Mouse (Mus musculus) cerebellum, adult 11 months (tissue): ENCODE measurements around the gene St7.

Experiments used
- DNase-seq: peaks from one replicate; pipeline ENCODE4 v3.0.0; 2022

St7 gene

DNA sequence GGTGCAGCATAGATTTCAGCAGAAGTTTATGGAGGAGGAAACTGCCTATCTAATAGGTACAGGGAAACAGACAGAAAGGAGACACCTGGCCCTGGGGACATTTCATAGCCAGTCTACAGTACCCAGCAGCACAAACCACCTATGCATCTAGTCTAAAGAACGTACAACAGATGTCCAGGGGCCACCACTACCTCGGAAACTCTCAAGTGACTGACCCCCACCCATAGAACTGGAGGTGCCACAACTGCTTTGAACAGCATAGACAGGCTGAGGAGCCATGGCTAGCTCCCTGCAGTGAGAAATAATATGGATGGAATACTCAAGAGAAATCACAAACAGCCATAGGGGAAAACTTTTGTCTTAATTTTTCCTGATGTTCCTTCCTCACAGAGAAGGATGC lies 220.1 kb downstream of the St7 start:
- no peak for DNase-seq

DNA sequence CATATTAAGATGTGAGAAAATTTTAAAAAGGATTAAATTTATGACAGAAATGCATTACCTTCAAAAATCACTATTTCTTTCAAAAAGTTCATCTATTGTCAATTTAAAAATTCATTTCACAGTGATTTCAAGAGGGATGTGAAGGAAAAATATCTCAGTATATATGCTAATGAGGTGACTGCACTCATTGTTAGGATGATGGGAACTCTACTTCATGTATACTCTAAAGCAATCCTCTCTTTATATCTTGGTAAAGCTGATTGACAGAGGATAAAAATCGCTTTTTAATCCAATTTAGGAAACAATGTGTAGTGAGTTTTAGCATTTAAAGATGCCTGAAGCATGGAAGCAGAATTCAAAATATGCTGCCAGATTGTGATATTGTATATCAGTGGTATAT lies 220.6 kb downstream of the St7 start:
- DNase-seq, result no peak

DNA sequence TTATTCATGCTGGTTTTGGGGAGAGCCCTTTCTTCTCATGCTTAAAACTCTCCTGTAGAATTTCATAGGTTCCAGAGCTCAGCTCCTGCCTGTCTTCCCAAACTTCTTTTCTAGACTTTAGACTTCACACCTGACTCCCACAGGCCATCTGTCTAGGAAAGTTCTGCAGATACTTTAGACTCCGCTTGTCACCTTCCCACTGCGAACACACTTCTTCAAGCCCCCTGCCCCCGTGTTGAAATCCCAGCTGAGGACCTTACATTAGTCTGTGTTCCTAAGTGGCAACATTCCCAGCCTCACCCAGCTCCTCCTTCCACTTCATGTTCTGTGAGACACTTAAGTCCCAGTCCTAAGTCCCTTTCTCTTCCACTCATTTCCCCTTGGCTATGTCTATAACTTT lies 221.6 kb downstream of the St7 start:
- DNase-seq, result no peak

DNA sequence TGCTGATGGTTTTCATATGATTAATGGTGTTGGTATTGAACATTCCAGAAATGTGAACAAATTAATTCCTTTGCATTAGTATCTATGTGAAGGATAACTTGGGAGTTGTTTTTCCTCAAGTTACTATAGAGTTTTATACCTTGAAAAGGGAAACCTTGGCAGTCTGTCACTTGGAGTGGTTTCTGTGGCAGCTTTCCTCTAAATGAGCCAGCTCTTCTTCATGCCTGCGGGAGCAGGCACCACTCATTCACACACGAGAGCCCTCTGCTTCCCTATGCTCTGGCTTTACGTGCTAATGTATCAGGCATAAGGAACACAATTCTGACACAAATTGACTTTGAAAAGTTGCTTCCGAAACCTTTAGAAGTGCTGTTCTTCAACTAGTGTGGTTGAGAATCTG lies 224.5 kb downstream of the St7 start:
- no peak for DNase-seq

DNA sequence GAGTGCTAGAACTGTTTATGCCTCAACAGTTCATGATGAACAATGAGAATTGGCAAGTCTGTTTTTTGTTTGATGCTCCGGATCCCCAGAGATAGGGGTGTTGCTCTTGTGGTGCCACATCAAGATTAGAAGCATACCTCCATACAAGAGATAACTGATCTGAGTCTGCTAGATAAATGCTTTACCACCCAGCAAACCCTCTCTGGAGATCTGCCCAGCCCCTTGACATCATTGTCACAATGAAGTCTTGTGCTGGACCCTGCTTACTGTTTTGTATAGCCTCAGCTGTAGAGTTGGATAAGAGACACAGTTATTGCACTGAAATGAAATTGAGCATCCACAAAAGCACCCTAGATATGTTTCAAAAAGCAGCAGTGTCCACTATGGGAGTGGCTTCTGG lies 229.4 kb downstream of the St7 start:
- DNase-seq, result no peak

DNA sequence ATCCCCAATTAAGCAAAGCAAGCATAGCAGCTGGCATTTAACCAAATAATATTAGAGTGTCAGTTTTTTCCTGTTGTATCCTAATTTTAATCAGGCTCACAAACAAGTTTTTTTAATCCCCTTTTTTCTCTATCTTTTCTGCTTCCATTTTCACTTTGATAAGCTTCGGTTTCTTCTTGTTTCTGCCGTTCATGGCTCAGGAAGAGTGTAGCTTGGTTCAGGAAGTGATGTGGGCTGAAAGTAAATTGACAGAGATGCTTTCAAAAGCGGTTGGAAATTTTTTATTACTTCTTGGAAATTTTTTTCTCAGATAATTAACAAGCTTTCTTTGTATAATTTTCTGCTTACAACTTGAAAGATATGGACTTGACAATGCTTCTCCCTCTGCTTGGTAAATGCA lies 230.2 kb downstream of the St7 start:
- DNase-seq, result no peak

DNA sequence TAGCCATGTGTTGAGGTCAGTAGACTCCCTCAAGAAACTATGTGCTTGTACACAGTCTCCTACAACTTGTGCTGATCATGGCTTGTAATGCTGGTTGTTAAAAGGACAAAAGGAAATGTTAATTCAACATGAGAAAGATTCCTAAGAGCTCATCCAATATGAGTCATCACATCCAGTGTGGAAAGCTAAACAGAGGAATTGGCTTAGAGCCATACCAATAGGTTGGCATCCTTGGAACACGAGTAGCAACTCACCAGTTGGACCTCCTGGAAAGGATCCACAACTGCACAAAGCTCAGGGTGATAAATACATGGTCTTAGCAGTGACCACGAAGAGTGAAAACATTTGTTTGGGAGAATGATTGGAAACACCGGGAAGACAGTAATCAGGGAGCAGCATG lies 230.6 kb downstream of the St7 start:
- DNase-seq, result no peak

DNA sequence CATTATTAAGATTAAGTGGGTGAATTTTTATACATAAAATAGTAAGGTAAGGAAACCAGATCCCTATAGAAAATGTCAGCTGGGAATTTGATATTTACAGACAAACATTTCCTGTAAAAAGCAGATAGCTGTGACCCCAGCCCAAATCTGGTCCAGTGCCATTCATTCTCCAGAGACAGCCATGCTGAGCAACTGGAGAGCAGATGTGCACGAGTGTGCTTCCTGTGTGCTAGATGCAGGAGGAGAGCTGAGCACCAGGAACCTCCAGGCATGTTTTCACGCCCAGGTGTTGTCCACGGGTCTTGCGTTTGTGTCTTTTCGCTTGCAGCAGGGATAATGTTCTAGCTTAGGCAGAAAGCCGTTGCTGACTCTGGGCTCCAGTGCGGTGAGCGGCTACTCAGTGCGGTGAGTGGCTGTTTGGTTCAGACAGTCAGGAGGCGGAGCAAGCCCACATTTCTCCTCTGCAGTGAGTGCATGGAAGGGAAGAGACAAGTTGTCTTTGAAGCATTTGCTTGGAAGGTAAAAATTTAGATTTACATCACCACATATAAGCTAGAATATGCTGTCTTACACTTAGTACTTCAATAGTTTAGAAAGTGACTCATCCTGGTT lies 231.3 kb downstream of the St7 start:
- DNase-seq, result no peak

DNA sequence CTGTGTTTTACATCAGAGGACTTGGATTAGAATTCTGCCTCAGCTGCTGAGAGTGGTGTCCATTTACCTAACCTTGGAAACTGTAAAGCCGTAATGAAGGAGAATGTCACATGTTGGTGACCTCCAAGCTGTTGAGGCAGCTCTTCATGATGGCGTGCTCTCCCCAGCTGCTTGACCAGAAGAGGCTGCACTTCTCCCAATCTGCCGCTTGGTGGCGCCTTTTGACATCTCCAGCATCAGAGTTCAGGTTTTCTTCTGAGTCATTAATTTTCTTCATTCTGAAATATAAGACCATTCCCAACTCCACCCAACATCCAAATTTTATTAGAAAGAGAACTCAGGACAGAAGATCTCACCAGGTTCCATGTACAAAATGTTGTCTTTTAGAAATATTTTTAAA lies 232.5 kb downstream of the St7 start:
- DNase-seq, result no peak

DNA sequence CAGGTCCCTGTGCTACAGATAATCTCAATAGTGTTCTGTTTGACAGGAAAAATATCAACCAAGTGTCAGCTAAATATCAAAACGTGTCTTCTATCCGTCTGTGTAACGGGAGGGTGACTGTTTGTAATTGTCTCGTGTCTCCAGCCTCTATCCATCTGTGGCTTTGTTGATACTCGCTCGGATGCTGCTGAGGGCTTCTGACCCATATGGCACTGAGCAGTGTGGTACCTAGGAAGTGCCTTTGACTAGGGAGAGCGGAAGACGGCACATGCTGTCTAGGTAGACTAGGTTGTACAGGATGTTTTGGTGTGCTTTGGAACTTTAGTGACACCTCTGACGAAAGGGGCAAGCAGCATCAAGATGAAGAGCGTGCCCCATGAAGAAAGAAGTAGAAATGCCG lies 235.0 kb downstream of the St7 start:
- no peak for DNase-seq

DNA sequence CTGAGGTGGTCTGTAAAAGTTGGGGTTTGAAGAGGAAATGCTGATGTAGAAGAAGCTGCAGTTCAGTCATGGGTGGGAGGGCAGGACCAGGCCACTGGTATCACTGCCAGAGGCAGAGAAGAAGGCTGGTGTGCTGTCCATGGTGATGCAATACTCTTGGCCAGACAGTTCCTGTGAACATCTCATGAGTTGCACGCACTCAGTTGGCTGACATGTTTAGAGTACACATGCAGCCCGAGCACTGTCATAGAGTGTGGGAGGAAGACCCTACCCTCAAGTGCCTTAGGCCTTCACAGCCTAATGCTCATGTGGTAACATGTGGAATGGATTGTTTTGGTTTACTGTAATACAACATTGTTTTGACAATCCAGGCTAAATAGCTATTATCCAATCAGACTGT lies 238.5 kb downstream of the St7 start:
- no peak for DNase-seq

DNA sequence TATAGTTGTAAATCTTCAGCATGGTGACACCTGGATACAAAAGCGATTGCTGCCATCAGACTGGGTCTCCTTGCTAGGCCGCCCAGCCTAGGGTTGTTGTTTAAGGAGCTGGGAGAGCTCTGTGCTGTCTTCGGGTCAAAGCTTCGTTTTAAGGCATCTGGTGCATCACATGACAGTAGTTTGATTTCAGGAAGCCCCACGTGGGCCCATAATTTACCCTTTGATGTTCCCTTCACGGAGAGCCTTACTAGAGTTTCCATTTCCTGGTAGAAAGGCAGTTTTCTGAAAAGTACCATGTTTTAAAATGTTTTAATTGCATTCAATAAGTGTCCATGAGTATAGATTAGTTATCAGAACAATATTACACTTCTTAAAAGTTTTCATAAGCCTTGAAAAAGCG lies 239.1 kb downstream of the St7 start:
- no peak for DNase-seq

DNA sequence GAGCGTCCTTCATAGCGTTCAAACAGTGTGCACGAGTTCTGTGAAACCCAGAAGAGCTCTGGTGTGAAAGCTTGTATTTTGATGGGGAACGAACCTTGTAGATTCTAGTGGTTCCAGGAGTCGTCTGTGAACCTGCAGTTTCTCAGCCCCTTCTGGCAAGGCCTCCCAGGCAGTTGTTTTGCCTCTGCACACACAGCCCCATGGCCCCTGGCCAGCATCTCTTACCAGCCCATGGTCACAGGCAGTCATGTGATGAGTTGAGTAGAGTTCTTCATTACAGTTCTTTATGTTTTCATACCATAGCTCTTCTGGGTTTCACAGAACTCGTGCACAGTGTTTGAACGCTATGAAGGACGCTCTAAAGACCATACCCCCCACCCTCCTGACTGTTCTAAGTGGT lies 240.1 kb downstream of the St7 start:
- DNase-seq, result no peak

DNA sequence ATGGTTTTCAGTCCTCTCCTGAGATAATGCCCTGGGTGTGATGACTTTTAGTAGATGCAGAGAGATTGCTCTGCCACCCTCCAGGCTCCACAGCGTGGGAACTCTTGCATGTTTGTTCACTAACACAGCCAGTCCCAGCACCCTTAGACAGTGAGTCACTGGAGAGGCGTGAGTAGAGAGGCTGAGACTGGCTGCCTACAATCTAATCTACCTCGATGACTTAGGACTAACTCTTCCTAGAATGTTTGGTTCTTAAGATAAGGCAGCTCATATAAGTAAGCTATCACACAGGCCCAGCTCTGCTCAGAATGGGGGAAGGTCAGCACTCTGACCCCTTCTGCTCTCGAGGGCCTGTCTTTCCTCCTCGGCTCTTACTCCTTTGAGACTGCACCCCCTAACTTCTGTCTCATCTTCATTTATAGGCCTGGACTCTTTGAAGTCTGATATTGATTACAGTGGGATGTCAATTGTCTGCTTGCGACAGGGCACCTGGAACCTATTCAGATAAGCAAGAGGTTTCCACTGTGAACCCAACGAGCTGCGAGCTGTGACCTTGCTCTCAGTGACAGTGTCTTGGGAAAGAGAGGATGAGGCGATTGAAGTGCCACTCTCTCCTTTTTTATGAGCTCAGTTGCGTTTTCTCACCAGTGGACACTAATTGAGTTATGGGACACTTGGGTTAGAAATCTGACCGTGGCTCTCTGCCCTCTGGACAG lies 246.1 kb downstream of the St7 start:
- DNase-seq, result no peak

DNA sequence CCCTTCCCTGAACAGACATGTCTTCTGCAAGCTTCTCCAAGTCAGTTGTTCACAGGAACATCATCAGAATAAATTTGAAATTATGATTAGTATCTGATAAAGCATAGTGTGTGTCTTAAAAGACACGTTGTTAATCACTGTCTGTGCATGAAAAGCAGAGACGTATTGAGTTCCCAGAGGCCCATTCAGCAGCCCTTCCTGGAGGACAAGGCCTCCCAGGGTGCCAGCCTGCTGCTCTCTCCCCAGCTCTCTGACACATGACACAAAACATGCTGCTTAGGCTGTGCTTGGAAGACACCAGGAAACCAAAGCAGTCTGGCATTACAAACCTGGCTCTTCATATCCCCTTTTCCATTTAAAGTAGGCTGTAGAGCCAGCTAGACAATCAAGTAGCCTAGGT lies 249.2 kb downstream of the St7 start:
- DNase-seq, result no peak

DNA sequence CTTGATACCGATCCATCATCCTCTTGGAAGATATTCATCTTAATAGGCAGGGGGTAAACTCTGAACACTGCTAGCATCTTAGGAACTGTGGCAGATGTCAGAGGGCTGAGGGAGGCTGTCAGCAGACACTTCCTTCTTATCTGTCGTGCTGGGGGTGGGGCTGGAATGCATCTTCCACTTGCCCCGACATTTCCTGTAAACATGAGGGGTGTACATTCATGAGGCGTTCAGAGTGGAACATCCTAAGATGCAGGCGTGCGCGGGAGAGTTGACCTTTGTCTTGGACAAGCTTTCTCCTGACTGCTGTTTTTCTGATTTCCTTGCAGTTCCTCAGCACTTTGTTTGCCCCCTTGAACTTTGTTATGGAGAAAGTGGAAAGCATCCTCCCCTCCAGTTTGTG lies 249.6 kb downstream of the St7 start:
- no peak for DNase-seq

DNA sequence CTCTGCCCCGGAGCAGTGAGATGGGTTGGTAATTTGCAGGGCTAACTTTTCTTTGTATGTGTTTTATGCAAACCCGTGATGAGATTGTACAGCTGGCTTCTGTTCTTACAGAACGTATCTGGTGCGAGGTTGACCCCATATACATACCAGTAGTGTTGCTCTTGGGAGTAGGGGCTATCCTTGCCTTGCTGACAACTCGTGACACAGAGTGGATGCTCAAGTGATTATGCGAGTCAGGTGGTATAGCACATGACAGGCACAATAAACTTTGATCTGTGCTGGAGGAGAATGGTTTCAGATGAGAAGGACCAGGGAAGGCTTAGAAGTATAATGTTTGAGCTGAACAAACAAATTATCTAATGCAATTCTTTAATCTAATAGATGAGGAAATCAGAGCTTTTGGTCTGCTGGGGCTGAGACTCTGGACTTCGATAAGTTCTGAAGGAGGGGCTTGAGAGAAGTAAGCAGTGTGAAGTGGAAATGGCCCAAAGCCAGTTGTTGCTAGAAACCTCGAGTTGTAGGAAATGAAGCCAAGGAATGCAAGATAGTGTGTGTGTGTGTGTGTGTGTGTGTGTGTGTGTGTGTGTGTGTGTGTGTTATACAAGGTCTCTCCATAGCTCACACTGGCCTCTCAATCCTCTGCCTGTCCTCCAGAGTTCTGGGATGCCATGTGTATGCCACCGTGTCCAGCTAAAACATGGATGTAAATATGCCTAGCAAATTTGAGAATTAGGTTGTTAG lies 251.3 kb downstream of the St7 start:
- DNase-seq, result no peak

DNA sequence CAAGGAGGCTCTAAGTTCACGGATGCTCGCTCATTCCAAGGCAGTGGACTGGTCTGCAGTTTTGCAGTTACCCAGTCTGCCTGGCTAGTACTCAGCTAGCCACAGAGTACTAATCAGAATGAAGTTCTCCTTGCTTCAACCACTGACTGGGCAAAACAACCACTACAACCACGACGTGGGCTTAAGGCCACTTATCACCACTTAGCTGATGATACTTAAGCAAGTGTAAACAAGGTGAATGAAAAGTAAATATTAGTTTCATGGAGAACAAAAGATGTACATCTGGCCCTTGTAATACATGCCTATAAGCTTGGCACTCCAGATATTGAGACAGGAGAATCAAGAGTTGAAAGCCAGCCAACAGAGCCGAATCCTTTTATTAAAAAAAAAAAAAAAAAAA lies 253.7 kb downstream of the St7 start:
- no peak for DNase-seq

DNA sequence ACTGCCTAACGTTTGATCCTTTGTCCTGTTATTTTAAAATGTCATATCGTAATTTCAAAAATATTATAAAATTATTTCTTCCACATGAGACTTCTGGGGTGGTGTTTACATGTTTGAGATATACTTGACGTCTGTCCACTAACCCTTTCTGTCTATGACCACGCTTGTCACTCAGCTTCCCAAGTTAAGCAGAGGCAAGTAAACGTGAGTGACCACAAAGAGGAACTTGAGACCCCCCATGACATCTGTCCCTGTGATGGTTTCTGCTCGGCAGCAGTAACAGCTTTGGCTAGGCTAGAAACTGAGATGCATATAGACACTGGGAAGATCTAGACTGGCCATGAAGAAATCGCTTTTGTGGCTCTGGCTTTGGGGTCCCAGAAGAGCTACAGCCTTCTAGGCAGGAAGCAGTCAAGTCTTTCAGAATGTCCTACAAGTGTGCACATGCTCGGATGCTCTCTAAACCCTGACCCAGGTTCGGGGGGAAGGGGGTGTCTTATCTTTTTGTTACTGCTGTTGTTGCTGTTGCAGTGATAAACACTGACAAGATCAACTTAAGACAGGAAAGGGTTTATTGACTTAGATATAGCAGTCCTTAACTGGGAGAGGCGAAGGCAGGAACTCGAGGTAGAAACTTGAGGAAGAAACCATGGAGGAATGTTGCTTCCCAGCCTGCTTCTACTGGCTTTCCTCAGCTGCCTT lies 254.5 kb downstream of the St7 start:
- DNase-seq, result no peak

DNA sequence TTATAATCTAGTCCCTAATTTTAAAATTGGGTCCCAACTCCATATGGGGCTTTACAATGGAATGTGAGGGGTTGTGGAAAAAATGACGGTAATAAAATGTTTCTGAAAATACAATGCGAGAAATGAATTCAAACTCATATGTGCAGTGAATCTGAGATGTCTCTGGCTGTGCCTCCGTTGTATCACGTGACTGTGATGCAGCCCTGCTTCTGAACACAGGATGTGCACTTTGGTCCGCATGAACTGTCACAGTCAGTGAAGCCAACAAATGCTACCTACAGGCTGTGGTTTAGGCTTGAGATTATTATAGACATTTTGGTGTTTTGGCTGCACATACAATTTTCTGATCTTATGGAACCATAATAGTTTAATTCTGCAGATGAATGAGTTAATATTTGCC lies 256.4 kb downstream of the St7 start:
- no peak for DNase-seq

DNA sequence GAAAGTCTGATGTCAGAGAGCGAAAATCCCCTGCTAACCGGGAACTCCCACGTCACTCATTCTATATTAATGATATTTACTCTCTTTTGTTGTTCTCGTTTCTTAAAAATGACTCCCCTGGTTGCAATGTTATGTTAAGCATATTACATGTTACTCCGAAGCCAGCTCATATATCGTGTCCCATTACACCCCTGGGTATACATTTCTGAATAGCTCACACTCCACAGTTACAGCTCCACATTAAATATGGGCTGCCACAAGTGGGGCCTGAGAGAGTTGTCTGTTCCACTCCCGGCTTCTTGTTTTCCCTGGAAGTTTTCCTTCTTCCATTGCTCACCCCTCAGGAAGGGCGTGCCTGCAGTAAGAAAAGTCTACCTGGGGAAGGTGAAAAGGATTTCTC lies 259.0 kb downstream of the St7 start:
- no peak for DNase-seq

DNA sequence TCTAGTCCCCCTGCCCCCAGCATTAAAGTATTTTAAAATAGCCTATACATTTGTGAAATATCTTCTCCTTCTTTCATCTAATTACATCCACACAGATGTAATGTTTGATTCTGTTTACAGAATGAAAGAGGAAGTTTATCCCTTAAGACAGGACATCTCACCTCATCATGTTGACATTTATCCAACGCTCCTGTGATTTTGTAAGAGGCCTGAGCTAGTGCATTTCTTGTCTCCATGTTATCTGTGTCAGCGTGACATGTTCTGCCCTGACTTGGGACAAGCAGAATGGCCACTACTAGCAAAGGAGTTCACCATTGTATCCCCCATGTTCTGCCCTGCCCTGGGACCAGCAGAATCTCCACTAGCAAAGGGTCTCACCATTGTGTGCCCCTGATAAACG lies 270.7 kb downstream of the St7 start:
- no peak for DNase-seq

DNA sequence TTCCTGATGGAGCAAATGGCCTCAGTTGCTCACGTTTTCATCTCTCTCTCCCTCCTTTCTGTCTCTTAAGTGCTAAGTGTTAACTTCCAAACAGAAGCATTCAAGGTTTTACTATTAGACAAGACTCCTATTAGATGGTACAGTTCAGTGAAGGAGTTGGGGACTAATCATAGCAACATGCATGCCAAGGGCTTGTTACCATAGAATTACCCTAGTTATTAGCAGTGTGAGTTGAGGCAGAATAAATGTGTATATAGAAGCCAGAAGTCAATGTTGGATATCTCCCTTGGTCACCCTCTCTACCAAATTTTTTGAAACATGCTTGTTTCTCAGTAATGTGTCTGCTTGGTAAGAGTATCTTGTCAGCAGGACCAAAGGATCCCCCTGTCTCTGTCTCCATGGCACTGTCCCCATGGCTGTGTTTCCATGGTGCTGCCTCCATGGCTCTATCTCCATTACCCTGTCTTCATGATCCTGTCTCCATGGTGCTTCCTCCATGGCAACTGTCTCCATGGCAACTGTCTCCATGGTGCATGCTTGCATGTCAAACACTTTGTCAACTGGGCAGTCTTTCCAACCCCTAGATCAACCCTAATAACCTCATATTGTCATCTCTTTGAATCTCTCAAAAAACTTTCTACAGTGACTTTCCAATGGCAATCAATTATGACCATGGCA lies 275.9 kb downstream of the St7 start:
- DNase-seq, result no peak
